Mouse (Mus musculus): Measurements from ENCODE around the gene Gm49405.
"Not testable (repeated sequence)": the region's sequence is repeated elsewhere in the genome, so short reads cannot be mapped to it uniquely, and the experiment has no call there.

Gm49405 gene

DNA sequence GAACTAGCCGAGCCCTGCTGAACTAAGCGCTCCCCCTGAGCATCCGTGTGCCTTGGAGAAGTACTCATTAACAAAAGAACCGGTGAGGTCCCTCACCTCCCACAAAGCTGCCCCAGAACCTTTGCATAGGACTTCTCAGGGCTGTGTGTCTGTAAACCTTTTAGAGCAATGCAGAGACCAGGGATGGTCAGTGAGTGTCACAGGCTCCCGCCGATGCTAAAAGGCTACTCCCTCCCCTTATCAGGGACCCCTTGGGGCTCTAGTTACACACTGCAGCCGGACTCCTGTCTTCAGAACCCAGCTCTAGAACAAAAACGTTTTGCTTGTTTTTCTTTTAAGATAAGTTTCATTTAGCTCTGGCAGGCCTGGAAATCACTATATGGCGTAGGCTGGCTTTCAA is 12.6 kb downstream of the Gm49405 start:
- in situ Hi-C loops (cut with MboI, MseI): no loop called here

DNA sequence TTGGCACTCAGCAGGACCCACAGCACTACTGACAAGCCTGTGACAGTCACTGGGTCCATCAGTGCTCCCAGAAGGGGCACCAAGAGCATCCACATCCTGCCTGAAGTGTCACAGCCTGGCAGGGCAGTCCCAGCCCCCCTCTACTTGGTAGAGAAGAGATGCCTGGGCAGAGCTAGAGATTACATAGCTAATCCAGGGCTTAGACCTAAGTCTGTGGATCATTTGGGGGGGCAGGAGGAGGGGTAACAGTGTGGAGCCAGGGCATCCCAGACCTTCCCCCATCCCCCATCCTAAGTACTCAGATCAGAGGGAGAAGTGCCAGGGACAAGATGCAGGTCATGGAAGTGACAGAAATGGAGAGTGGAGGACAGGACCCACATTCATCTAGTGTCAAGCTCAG is 14.4 kb downstream of the Gm49405 start:
- in situ Hi-C loops (cut with MboI, MseI): no loop called here

GRCm38 (mm10) chr19:4015635-4016034 is 15.2 kb downstream of the Gm49405 start:
- in situ Hi-C loops (cut with MboI, MseI): no loop called here

GRCm38 (mm10) chr19:4017921-4018587 is 17.6 kb downstream of the Gm49405 start:
- in situ Hi-C loops (cut with MboI, MseI): no loop called here

DNA sequence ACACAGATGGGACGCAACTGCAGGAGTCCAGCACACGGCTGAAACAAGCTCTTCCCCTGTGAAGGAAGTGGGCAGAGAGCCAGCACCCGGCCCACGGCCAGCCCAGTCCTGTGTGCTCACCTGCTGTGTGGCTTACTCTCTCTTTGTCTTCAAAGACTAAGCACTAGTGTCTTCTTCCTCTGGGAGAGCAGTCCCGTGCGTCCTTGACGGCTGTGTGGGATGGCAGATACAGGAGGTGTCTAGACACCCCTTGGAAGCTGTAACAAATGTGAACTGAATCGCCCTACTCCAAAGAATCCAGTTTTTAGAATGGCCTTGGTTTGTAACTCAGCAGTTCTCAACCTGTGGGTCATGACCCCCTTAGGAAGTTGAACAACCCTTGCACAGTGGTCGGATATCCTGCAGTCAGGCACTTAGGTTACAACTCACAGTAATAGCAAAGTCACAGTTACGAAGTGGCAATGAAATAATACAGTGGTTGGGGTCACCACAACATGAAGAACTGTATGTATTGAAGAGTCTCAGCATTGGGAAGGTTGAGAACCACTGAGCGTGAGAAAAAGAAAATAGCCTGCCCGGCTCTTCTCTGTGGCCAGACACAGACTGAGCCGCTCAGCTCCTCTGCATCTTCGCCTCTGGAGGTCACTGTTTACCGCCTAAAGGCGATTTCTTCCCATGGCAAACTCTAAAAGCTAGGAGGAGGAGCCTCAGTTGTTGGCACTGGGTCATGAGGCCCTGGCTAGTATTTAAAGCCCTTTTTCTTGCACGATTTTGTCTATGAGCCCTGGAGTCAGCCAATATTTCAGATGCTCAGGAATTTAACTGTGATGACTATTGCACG is 18.5 kb downstream of the Gm49405 start:
- in situ Hi-C loops (cut with MboI, MseI): no loop called here

GRCm38 (mm10) chr19:4023185-4023584 is 22.8 kb downstream of the Gm49405 start:
- in situ Hi-C loops (cut with MboI, MseI): no loop called here

DNA sequence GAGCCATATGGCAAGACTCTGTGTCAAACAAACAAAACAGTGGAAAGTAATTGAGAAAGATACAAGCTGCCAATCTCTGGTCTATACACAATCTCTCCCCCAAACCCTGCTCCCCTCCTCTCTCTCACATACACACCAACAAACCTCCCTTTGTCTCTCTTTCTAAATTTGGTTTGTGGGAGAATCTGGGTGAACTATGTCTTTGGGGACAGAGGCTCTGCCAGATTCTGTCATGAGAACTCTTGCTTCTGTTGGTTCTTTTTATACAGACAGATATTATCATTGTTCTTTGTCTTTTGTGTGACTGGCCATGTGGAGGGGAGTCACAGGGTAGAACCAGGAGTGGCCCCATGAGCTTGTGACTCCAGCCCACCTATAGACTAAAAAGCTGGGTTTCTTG is 27.1 kb downstream of the Gm49405 start:
- in situ Hi-C loops (cut with MboI, MseI): no loop called here

GRCm38 (mm10) chr19:4032668-4033067 is 32.2 kb downstream of the Gm49405 start:
- in situ Hi-C loops (cut with MboI, MseI): no loop called here

- in situ Hi-C loops (cut with MboI, MseI): no loop called here
Observed at GRCm38 (mm10) chr19:4033298-4033697, 32.9 kb downstream of the Gm49405 start.

GRCm38 (mm10) chr19:4033742-4034141 is 33.3 kb downstream of the Gm49405 start:
- in situ Hi-C loops (cut with MboI, MseI): no loop called here

- in situ Hi-C loops (cut with MboI, MseI): no loop called here
Observed at GRCm38 (mm10) chr19:4036327-4037045, 36.1 kb downstream of the Gm49405 start.

GRCm38 (mm10) chr19:4037154-4037787 is 36.8 kb downstream of the Gm49405 start:
- in situ Hi-C loops (cut with MboI, MseI): not testable (repeated sequence)

DNA sequence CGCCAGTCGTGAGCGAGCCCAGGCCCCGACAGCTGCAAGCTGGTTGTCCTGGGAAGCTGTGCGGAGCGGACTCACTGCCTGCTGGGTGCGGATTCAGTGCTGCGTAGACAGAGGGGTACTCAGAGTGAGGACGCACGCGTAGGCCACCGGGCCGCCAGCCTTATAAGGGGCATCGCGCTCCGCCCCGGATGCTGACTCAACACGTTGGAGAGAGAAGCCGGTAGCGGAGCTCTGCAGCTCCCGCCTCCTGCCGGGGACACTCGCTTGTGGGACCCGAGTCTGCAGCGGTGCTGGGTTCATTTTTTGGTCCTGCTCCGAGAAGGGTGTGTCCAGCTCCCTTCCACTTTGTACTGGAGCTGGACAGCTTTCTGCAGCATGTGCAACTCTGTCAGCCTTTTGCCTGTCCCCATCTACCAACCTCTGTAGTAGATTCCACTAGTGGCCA is 37.4 kb downstream of the Gm49405 start, which contains the start of gene Gstp1:
TSS of gene Gstp1 (minus strand) at position 198 of the 445 bp plus-strand sequence.
- in situ Hi-C loops (cut with MboI, MseI): no loop called here

DNA sequence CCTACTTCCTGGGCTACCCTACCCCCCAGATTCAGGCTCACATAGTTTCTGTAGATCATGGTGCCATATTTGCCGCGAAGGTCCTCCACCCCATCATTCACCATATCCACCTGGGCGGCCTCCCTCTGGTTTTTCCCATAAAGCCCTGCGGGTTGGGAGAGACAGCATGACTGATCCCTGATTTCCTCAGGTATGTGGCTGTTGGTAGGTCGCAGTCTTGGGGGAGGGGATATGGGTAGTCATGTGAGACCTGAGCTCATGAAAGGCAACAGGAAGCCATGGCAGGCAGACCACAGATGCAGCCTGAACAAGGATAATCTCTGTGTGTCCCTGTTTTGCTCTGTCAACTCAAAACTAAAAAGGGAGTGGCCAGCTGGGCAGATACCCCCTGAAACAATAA is 40.5 kb downstream of the Gm49405 start:
- in situ Hi-C loops (cut with MboI, MseI): loop anchor here in 1 of 2 experiments (5.0 kb wide), 1 partner anchor 49 kb away; the partner anchor contains the start of gene Tbx10

DNA sequence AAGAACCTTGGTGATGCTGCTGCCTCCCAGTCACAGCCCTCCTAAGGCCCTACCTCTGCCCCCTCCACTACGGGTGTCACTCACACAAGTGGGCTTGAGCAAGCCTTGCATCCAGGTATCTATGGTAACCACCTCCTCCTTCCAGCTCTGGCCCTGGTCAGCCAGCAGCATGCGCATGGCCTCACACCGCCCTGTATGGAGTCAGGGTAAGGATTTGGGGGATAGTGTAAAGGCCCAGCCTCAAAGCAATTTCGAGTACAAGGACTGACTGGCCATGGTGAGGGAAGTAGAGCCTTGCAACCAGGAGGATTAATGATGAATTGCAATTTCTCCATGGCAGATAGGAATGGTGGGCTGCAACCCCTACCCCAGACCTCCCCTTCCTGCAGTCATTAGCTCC is 41.1 kb downstream of the Gm49405 start:
- in situ Hi-C loops (cut with MboI, MseI): loop anchor here in 1 of 2 experiments (5.0 kb wide), 1 partner anchor 49 kb away; the partner anchor contains the start of gene Tbx10

GRCm38 (mm10) chr19:4042124-4042523 is 41.7 kb downstream of the Gm49405 start:
- in situ Hi-C loops (cut with MboI, MseI): loop anchor here in 1 of 2 experiments (5.0 kb wide), 1 partner anchor 50 kb away; the partner anchor contains the start of gene Tbx10

DNA sequence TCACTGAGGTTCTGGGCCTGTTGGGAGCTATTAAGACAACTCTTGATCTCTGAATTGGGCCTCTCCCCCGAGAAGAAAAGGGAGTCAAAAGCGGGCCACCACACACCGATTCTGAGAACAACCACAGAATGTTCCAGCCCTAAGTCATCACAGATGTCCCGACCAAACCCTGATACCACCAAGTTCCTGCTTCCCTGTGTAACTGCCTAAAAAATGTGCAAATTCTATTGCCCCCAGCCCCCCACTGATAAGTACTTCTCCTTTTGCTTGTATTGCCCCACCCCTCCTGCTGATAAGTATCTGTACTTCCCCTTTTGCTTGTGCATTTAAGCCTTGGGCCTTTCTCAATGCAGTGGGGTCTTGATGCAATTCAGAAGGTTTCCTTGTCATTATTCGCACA is 43.7 kb downstream of the Gm49405 start:
- in situ Hi-C loops (cut with MboI, MseI): loop anchor here in 1 of 2 experiments (5.0 kb wide), 1 partner anchor 52 kb away; the partner anchor contains the start of gene Tbx10

- in situ Hi-C loops (cut with MboI, MseI): no loop called here
Observed at GRCm38 (mm10) chr19:4045966-4046865, 45.8 kb downstream of the Gm49405 start, which contains the start of gene Gstp2. Gene Gstp2, minus strand, starts transcription at chr19:4046023.

DNA sequence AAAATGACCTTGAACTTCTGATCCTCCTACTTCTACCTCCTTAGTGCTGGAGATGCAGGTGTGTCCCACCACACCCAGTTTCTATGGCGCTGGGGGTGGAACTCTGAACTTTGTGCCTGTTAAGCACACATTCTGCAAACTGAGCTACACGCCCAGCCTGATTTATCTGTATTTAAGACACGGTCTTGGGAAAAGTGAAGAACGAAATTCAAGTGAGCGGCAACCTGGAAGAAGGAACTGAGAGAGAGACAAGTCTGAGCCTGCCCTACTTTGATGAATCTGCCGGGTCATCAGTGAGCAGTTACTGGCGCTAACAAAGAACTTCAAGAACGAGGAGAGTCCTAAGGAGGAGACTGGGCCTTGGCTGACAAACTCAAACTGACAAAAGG is 46.4 kb downstream of the Gm49405 start:
- in situ Hi-C loops (cut with MboI, MseI): no loop called here

DNA sequence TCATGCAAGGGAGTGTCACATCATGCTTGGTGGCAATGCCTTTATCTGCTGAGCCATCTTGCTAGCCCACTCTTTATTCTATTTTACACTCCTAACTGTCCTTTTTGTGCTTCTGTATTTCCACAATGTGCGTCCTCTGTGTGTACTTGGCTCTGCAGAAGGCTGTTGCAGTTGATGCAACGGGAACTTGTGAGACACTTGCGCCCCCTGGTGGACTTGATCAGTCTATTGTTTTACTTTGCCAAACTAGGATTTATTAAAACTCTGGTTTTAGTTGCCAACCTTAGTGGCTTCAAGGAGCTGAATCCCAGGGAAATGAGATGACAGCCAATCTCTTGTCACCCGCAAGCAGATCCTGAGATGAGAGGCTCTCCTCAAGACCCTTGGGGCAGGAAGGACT is 47.4 kb downstream of the Gm49405 start:
- in situ Hi-C loops (cut with MboI, MseI): no loop called here

Measured in T-helper 17 cell (primary cell).